18 mouse cellular contexts compared by ENCODE assay signal in the genomic region with DNA sequence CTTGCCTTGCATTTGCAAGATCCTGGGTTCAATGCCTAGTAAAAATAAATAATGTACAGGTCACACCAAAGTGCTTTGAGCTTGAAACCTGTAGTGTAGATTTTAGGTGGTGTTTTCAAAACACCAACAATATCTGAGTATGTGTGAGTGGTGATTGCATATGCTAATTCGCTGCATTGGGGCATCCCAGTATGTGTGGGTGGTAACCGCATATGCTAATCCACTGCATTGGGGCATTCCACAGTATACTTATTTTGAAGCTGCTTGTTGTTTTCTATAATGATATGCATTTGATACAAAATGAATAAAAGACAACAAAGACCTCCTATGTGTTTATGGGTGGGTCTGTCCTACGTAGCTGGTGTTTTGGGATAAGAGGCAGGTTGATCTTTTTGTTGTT.
"Had no signal": no experiment of that assay in that cellular context is flagged by ENCODE, and none has a peak within 500 bp of the region (broad histone marks: within the 10 kb centered on the region; RNA-seq: fewer than 3 reads in every experiment).

No protein-coding gene starts in this region.

- DNase-seq: kidney, adult 2 months; kidney, postnatal 36 days; liver; liver, embryonic 13.5 days; liver, postnatal 0 days; lung, postnatal 14 days; midbrain, embryonic 14.5 days; retina, postnatal 1 day; spleen, adult 18-20 months; thymus, adult 2 months; thymus, postnatal 25 days had no signal

- H3K4me2 ChIP-seq: limb, embryonic 12.5 days; liver, embryonic 13.5 days; lung, embryonic 15.5 days; neural tube, embryonic 12.5 days; stomach, embryonic 15.5 days had no signal

- H3K4me3 ChIP-seq: limb, embryonic 12.5 days; liver, embryonic 13.5 days; lung, embryonic 15.5 days; megakaryocyte, embryonic 14.5 days; neural tube, embryonic 12.5 days; stomach, embryonic 15.5 days had no signal

- ATAC-seq: liver, postnatal 0 days had no signal

- H3K9me3 ChIP-seq: limb, embryonic 12.5 days; liver, embryonic 13.5 days; lung, embryonic 15.5 days; megakaryocyte, embryonic 14.5 days; neural tube, embryonic 12.5 days; stomach, embryonic 15.5 days had no signal

- H3K4me1 ChIP-seq: lung, embryonic 15.5 days; stomach, embryonic 15.5 days had no signal

- H3K27ac ChIP-seq: kidney, postnatal 0 days; liver, embryonic 13.5 days; lung, embryonic 15.5 days; macrophage; neural tube, embryonic 12.5 days; stomach, embryonic 15.5 days had no signal

- H3K27me3 ChIP-seq: limb, embryonic 12.5 days; liver, embryonic 13.5 days; lung, embryonic 15.5 days; neural tube, embryonic 12.5 days; stomach, embryonic 15.5 days had no signal

- H3K9ac ChIP-seq: limb, embryonic 12.5 days; liver, embryonic 13.5 days; liver, postnatal 0 days; lung, embryonic 15.5 days; neural tube, embryonic 12.5 days; stomach, embryonic 15.5 days had no signal

- H3K36me3 ChIP-seq: limb, embryonic 12.5 days; liver, embryonic 13.5 days; lung, embryonic 15.5 days; neural tube, embryonic 12.5 days; stomach, embryonic 15.5 days had no signal
